In the genomic region with DNA sequence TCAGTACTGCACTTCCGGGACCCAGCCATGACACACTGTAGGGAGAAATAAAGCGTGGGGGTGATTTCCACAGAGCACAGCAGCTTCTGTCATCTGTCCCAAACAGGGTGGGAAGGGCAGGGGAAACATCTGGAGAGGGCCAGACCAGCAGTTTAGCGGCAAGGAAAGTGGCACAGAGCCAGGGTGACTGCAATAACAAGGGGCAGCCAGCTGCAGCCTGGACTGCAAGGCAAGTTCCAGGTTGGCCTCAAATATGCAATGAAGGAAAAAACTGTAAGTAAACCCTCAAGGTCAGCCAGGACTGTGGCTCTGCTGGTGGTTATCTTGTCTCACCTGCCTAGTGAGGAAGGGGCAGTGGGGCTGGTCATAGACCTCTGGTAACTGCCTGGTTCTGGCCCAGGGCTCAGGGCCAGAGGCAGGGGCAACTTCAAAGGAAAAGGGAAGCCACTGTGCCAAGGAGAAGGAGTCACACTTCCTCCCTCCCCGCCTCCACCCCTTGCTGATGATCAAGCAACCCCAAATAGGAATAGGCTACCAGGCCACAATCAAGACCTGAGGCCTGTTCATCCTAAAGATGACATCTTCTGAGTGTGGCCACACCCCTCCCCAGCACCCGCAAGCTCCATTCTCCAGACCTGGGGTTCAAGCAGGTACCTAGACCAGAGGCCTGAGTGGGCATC, we compare ENCODE assay signal across 10 mouse cellular contexts. TPM values are rescaled to one million over a fixed set of nuclear protein-coding genes. Genes with fewer than 3 reads are reported as not detected.
DNase-seq lines count a peak whose midpoint lies in the region; ATAC-seq and TF ChIP-seq lines count a peak whose summit lies in the region.
"Had no signal": no experiment of that assay in that cellular context is flagged by ENCODE, and none has a peak within 500 bp of the region (broad histone marks: within the 10 kb centered on the region; RNA-seq: fewer than 3 reads in every experiment).

No protein-coding gene starts in this region.

- TF ChIP-seq CTCF in kidney, postnatal 0 days (IDR thresholded peaks at IDR 0.05; ENCODE audit: low read depth), result no peak

- DNase-seq in layer of hippocampus, adult 9-11 months, result peak; percentile 82
- no peak for DNase-seq in layer of hippocampus, postnatal 36 days
- DNase-seq in adrenal gland, adult 8-10 months, result peak; percentile 71
- peak; percentile 87 for DNase-seq in heart, adult 8-10 months (ENCODE audit: low spot score)
- DNase-seq in kidney, postnatal 0 days (ENCODE audit: low spot score), result peak; percentile 72
- peak; percentile 51 for DNase-seq in ovary, postnatal 14 days (ENCODE audit: low spot score)
- DNase-seq in frontal cortex, postnatal 10 days (ENCODE audit: low spot score in 2 of 2), result no peak
- DNase-seq in right cerebral cortex, postnatal 36 days (ENCODE audit: low spot score in 2 of 2), result no peak

- peaks cover 45% of the 10 kb centered on the region for H3K4me1 ChIP-seq in kidney, postnatal 0 days (replicated peaks; ENCODE audit: insufficient read depth, low read length)

- no peaks in the 10 kb centered on the region for H3K36me3 ChIP-seq in kidney, postnatal 0 days (ENCODE audit: insufficient read depth, low read length)

- H3K27ac ChIP-seq in kidney, postnatal 0 days, result peak overlapping the region; percentile 65

- H3K9ac ChIP-seq in kidney, postnatal 0 days (ENCODE audit: low read depth, low read length), result no peak overlapping the region

- H3K27me3 ChIP-seq in kidney, postnatal 0 days (ENCODE audit: insufficient read depth, low read length), result no peaks in the 10 kb centered on the region

- 0 out of 2 replicates have a peak, but pooled peaks have one; percentile 9 for ATAC-seq in kidney, postnatal 0 days (replicated peaks; ENCODE audit: low FRiP score, low read depth)

- 62% methylated on average over 5 of the region's 5 CpGs for WGBS in kidney, postnatal 0 days

- 0 out of 2 replicates have a peak overlapping the region, but pooled peaks have one; percentile 5 for H3K4me2 ChIP-seq in kidney, postnatal 0 days (ENCODE audit: low read length)

- no peak overlapping the region for H3K4me3 ChIP-seq in kidney, postnatal 0 days (replicated peaks; ENCODE audit: low read depth, low read length)

- H3K9me3 ChIP-seq in kidney, postnatal 0 days (replicated peaks; ENCODE audit: low read length), result no peaks in the 10 kb centered on the region

RNA-seq across cellular contexts. Expression of a gene that starts 5.1 kb away (rescaled TPM):
- 10 to 100 TPM; 49.1 to 52.6 TPM for total RNA-seq in layer of hippocampus, postnatal 36 days (2021)
- total RNA-seq in adrenal gland, adult 8-10 months (2022), result 10 to 100 TPM; 41.7 to 59.0 (median 53.0) TPM
- total RNA-seq in heart, adult 8-10 months (2022), result 10 to 100 TPM; 62.7 to 80.9 (median 72.0) TPM
- 21.0 and 21.2 TPM in 2 replicates for polyA plus RNA-seq in kidney, postnatal 0 days (2015; fragmentation: Nextera tagmentation; extraction: Ambion mirVana)

RNA-seq across cellular contexts. Expression of a gene that starts 36.1 kb away (rescaled TPM):
- total RNA-seq in layer of hippocampus, postnatal 36 days (2021), result 100 to 1,000 TPM; 164 to 165 TPM
- 10 to 100 TPM; 16.2 to 27.2 (median 21.0) TPM for total RNA-seq in adrenal gland, adult 8-10 months (2022)
- total RNA-seq in heart, adult 8-10 months (2022), result 1 to 10 TPM; 3.2 to 6.4 (median 4.5) TPM
- polyA plus RNA-seq in kidney, postnatal 0 days (2015; fragmentation: Nextera tagmentation; extraction: Ambion mirVana), result 12.9 and 15.7 TPM in 2 replicates

RNA-seq across cellular contexts. Expression of a gene that starts 54.4 kb away (rescaled TPM):
- total RNA-seq in layer of hippocampus, postnatal 36 days (2021), result not detected
- total RNA-seq in adrenal gland, adult 8-10 months (2022), result not detected
- total RNA-seq in heart, adult 8-10 months (2022), result not detected
- not detected in 2 replicates for polyA plus RNA-seq in kidney, postnatal 0 days (2015; fragmentation: Nextera tagmentation; extraction: Ambion mirVana)
- polyA plus RNA-seq: gonadal fat pad, adult 2 months; small intestine, adult 2 months had no signal

Comparison
In these comparisons a context has a peak if more than half of its experiments do, and no peak if none do; other contexts are left out.
1. DNase-seq: peak in layer of hippocampus, adult 9-11 months (single experiment), adrenal gland, adult 8-10 months (single experiment), heart, adult 8-10 months (single experiment), kidney, postnatal 0 days (single experiment) and ovary, postnatal 14 days (single experiment); none in layer of hippocampus, postnatal 36 days (0 of 2), frontal cortex, postnatal 10 days (0 of 2) and right cerebral cortex, postnatal 36 days (0 of 2).
2. RNA of a gene that starts 36.1 kb away (total RNA-seq): 164 to 165 TPM in layer of hippocampus, postnatal 36 days; 16.2 to 27.2 TPM in adrenal gland, adult 8-10 months and 3.2 to 6.4 TPM in heart, adult 8-10 months; every median in the first group is over 4 times any median in the second.